Mouse (Mus musculus) brain, embryonic 14.5 days (tissue): ENCODE results near the gene Olfr1238. TPM values are rescaled to one million over a fixed set of nuclear protein-coding genes. Genes with fewer than 3 reads are reported as not detected.

Source experiments
- DNase-seq: peaks from one replicate; pipeline ENCODE4 v3.0.0-alpha.2; 2011; ENCODE audit warnings: low read depth
- CTCF ChIP-seq: fragments of 200-500 bp; IDR thresholded peaks from 2 replicates; pipeline ENCODE4 v1.5.1; 2012; ENCODE audit warnings: inconsistent platforms, mild to moderate bottlenecking, moderate library complexity, borderline replicate concordance; ENCODE audit not compliant: insufficient read depth, insufficient read length; ENCODE audit errors: extremely low read depth
- POLR2A ChIP-seq: fragments of 200-500 bp; IDR thresholded peaks from 2 replicates; pipeline ENCODE4 v1.6.1; 2012; ENCODE audit warnings: mild to moderate bottlenecking, inconsistent platforms, borderline replicate concordance; ENCODE audit not compliant: poor library complexity, insufficient read depth, insufficient read length, severe bottlenecking; ENCODE audit errors: extremely low read depth
- polyA plus RNA-seq: library from polyadenylated mRNA; depleted of rRNA; stranded (reverse); fragments of >200 nt; gene quantifications from 2 replicates; pipeline ENCODE4 v1.2.3, GENCODE M21; 2012; rRNA removed

Olfr1238 gene
- polyA plus RNA-seq, result not detected in 2 replicates

- no peak for DNase-seq
- TF ChIP-seq POLR2A (no peak), CTCF (no peak)
These were observed at the start of gene Olfr1238 for GRCm38 (mm10) chr2:89409576-89409975. Gene Olfr1238, minus strand, starts transcription at chr2:89409676.

GRCm38 (mm10) chr2:89442900-89443299 is 33.4 kb upstream of the Olfr1238 start, which contains the start of gene Olfr1240:
Gene Olfr1240, minus strand, starts transcription at chr2:89443000.
- TF ChIP-seq CTCF, result no peak
- no peak for TF ChIP-seq POLR2A

GRCm38 (mm10) chr2:89420307-89420706 is 10.8 kb upstream of the Olfr1238 start, which contains the start of gene Olfr1239:
Gene Olfr1239, minus strand, starts transcription at chr2:89420407.
- no peak for DNase-seq
- no peak for TF ChIP-seq CTCF
- no peak for TF ChIP-seq POLR2A

More at GRCm38 (mm10) chr2:89442900-89443299, 33.4 kb upstream of the Olfr1238 start, which contains the start of gene Olfr1240:
- no peak for DNase-seq

- TF ChIP-seq CTCF, result no peak
- DNase-seq, result no peak
These were observed 5.1 kb upstream of the Olfr1238 start for GRCm38 (mm10) chr2:89414557-89414956.

- TF ChIP-seq POLR2A, result no peak
- no peak for TF ChIP-seq CTCF
- no peak for DNase-seq
These were observed 8.6 kb downstream of the Olfr1238 start for GRCm38 (mm10) chr2:89400882-89401281.

GRCm38 (mm10) chr2:89364765-89365164 is 44.7 kb downstream of the Olfr1238 start, which contains the start of gene Olfr1234:
Gene Olfr1234, minus strand, starts transcription at chr2:89364865.
- DNase-seq, result no peak
- TF ChIP-seq POLR2A (no peak), CTCF (no peak)

Other genes with a start within 250 kb of the Olfr1238 start
- not detected in 2 replicates for gene Olfr1224-ps1, start 245.6 kb downstream of the Olfr1238 start, polyA plus RNA-seq
- not detected in 2 replicates for gene Olfr1225, start 235.0 kb downstream of the Olfr1238 start, polyA plus RNA-seq
- not detected in 2 replicates for gene Olfr1226, start 209.6 kb downstream of the Olfr1238 start, polyA plus RNA-seq
- not detected in 2 replicates for gene Olfr1228, start 155.6 kb downstream of the Olfr1238 start, polyA plus RNA-seq
- gene Olfr1229, start 121.7 kb downstream of the Olfr1238 start, polyA plus RNA-seq, result not detected in 2 replicates
- not detected in 2 replicates for gene Olfr1230, start 112.4 kb downstream of the Olfr1238 start, polyA plus RNA-seq
- gene Olfr1231, start 102.6 kb downstream of the Olfr1238 start, polyA plus RNA-seq, result not detected in 2 replicates
- not detected in 2 replicates for gene Olfr1232, start 80.0 kb downstream of the Olfr1238 start, polyA plus RNA-seq
- gene Olfr1233, start 67.3 kb downstream of the Olfr1238 start, polyA plus RNA-seq, result not detected in 2 replicates
- not detected in 2 replicates for gene Olfr1234, start 44.8 kb downstream of the Olfr1238 start, polyA plus RNA-seq
- gene Olfr1239, start 10.7 kb upstream of the Olfr1238 start, polyA plus RNA-seq, result not detected in 2 replicates
- not detected in 2 replicates for gene Olfr1240, start 33.3 kb upstream of the Olfr1238 start, polyA plus RNA-seq
- gene Olfr1241, start 77.5 kb upstream of the Olfr1238 start, polyA plus RNA-seq, result not detected in 2 replicates
- gene Olfr1242, start 88.7 kb upstream of the Olfr1238 start, polyA plus RNA-seq, result not detected in 2 replicates
- not detected in 2 replicates for gene Olfr1243, start 121.8 kb upstream of the Olfr1238 start, polyA plus RNA-seq
- gene Olfr1245, start 168.8 kb upstream of the Olfr1238 start, polyA plus RNA-seq, result not detected in 2 replicates
- not detected in 2 replicates for gene Olfr1246, start 183.5 kb upstream of the Olfr1238 start, polyA plus RNA-seq
- gene Olfr1247, start 204.5 kb upstream of the Olfr1238 start, polyA plus RNA-seq, result not detected in 2 replicates
- gene Olfr1248, start 208.6 kb upstream of the Olfr1238 start, polyA plus RNA-seq, result not detected in 2 replicates
- gene Olfr1249, start 225.3 kb upstream of the Olfr1238 start, polyA plus RNA-seq, result not detected in 2 replicates